Mouse (Mus musculus) lung, adult 2 months (tissue): ENCODE data around the gene 1500015O10Rik.

ENCODE experiments used
- CTCF ChIP-seq: fragments of 200-500 bp; IDR thresholded peaks from 2 replicates; pipeline ENCODE4 v1.5.1; 2011; ENCODE audit warnings: mild to moderate bottlenecking, low read length, control low read depth; ENCODE audit not compliant: insufficient read depth
- POLR2A ChIP-seq: fragments of 200-500 bp; IDR thresholded peaks from 2 replicates; pipeline ENCODE4 v1.6.1; 2011; ENCODE audit warnings: low read depth, mild to moderate bottlenecking, control low read depth, low read length, borderline replicate concordance; ENCODE audit errors: extremely low read depth

DNA sequence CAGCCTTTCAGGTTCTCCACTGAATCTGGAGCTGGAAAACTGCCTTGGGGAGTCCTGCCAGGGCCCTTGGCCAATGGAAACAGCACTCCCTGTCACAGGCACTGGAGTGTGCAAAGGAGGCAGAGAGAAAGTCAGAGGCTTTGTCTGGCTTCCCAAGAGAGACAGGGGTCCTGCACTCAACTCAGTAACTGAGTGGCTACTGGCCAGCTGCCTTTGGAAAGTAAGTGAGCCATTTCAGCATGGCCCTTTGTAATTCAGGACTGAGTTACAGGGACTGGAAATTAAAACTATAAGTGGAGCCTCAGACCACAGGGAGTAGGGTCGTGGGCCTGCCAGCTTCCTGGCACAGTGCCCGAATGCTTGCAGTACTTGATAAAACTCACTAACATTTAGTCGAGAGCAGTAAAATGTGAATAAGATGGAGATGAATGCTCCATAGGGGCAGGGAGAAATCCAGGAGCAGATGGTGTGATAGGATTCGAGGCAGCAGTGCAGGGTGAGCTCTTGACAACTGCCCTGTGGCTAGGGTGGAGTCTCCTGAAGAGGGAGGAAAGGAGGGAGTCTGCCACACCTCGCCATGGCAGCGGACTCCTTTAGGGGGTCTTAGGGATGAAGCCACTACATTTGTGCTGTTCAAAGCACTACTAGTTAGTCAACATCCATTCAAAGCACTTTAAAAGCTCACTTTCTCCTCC lies 35.4 kb upstream of the 1500015O10Rik start:
- TF ChIP-seq CTCF: no peak
- TF ChIP-seq POLR2A: no peak
